Mouse (Mus musculus) right cerebral cortex, adult 18-20 months (tissue): ENCODE measurements around the gene Dtl.
"Not testable (repeated sequence)": the region's sequence is repeated elsewhere in the genome, so short reads cannot be mapped to it uniquely, and the experiment has no call there.

ENCODE experiments used
- DNase-seq: peaks from one replicate; pipeline ENCODE4 v3.0.0; 2022; ENCODE audit warnings: mixed read lengths

Dtl gene

GRCm38 (mm10) chr1:191517056-191517455 is 58.3 kb downstream of the Dtl start:
- no peak for DNase-seq

- not testable (repeated sequence) for DNase-seq
Observed at GRCm38 (mm10) chr1:191516351-191516750, 59.0 kb downstream of the Dtl start.

GRCm38 (mm10) chr1:191513195-191513594 is 62.1 kb downstream of the Dtl start:
- DNase-seq, result no peak

GRCm38 (mm10) chr1:191512383-191512782 is 63.0 kb downstream of the Dtl start:
- no peak for DNase-seq

- DNase-seq, result no peak
Observed at GRCm38 (mm10) chr1:191511503-191511902, 63.8 kb downstream of the Dtl start.

GRCm38 (mm10) chr1:191509865-191510264 is 65.5 kb downstream of the Dtl start:
- DNase-seq, result no peak

GRCm38 (mm10) chr1:191509131-191509530 is 66.2 kb downstream of the Dtl start:
- no peak for DNase-seq

GRCm38 (mm10) chr1:191506791-191507190 is 68.6 kb downstream of the Dtl start:
- DNase-seq, result no peak

GRCm38 (mm10) chr1:191499666-191500065 is 75.7 kb downstream of the Dtl start:
- DNase-seq, result no peak

GRCm38 (mm10) chr1:191498271-191498955 is 76.9 kb downstream of the Dtl start:
- DNase-seq, result no peak

GRCm38 (mm10) chr1:191496676-191497075 is 78.7 kb downstream of the Dtl start:
- DNase-seq, result no peak

GRCm38 (mm10) chr1:191495051-191495467 is 80.3 kb downstream of the Dtl start:
- DNase-seq, result no peak

GRCm38 (mm10) chr1:191494303-191494655 is 81.1 kb downstream of the Dtl start:
- no peak for DNase-seq

GRCm38 (mm10) chr1:191493476-191494302 is 81.7 kb downstream of the Dtl start:
- no peak for DNase-seq

- DNase-seq, result no peak
Observed at GRCm38 (mm10) chr1:191490446-191490845, 84.9 kb downstream of the Dtl start.
